Mouse (Mus musculus): ENCODE results near the gene Eya4.

DNA sequence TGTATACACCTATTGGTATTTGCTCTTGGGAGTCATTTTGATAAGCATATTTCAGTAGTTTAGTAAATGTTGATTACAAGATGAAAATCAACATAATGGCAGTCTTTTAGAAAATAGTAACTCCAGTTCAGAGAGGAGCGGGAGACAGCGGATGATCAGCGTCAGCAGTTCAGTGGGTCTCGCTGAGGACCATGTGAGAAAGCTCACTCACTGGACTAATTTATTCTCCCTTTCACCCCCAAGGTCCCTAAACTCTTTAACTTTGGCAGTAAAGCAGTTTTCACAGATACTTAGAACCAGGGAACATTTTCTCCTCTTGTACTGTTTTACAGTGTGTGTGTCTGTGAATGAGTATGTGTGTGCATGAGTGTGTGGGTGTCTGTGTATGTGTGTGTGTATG lies 115.2 kb downstream of the Eya4 start:
- TF ChIP-seq CTCF (IDR thresholded peaks at IDR 0.05; ENCODE audit: borderline replicate concordance, insufficient read depth, low read length): no peak
- no peak for TF ChIP-seq POLR2A (IDR thresholded peaks at IDR 0.05; ENCODE audit: low read depth, low read length)

Measured in embryonic fibroblast, embryonic 13.5 days (primary cell).